Mouse (Mus musculus) olfactory bulb, adult 2 months (tissue): ENCODE measurements around the gene Chmp6.

Experiments
- CTCF ChIP-seq: fragments of 200-500 bp; IDR thresholded peaks from 2 replicates; pipeline ENCODE4 v1.5.1; 2012; ENCODE audit warnings: low read depth, mild to moderate bottlenecking, low read length, moderate library complexity; ENCODE audit not compliant: insufficient read depth
- POLR2A ChIP-seq: fragments of 200-500 bp; IDR thresholded peaks from 2 replicates; pipeline ENCODE4 v1.6.1; 2012; ENCODE audit warnings: mild to moderate bottlenecking, low read depth, low read length, moderate library complexity; ENCODE audit not compliant: insufficient read depth

DNA sequence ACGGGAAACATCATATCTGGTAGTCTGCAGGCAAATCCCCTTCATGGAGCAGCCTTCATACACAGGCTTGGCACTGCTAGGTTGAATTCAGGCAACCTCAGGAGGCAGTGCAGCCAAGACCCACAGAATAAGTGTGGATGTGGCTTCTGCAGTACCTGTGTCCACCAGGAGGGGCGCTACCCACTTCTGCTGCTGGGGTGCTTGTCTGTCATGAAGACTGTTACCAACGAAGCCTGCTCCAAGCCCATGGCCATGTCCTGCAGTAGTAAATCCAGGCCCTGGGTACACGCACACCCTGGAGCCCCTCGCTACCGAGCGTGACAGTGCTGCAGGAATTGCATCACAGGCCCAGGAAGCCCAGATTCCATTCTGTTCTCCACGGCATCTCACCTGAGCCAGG, 6.7 kb downstream of the Chmp6 start:
- TF ChIP-seq CTCF (peak; percentile 65), POLR2A (no peak)
